Mouse (Mus musculus): Measurements from ENCODE around the gene Drc7.

The Drc7 gene

DNA sequence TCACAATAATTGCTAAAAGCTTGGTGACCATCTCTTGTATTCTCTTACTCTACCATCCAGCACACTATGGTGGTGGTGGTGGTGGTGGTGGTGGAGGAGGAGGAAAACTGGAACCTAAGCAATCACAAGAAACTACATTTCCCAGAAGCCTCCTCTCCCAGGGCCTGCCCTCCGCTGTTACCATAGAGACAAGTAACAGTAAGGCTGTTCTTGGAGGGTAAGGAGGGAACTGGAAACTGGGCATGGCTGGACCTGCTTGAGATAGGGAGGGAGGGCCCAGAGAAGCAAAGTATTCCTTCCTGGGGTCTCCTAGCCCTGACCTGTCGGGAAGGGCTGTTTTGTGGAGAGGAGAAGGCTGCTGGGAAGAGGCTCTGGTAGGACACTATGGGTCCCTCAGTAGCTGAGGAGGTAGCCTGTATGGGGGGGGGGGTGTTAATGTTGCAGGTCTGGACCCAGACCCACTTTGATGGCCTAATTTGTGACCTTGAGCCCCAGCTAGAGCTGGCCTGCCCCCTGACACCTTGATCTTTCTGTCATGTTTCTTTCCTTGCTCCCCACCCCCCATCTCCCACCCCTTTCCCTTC lies at the start of gene Drc7:
Drc7 (plus strand) TSS at position 177 of the 584 bp plus-strand sequence.
- no peak for DNase-seq (ENCODE audit: low read depth, low spot score)

DNA sequence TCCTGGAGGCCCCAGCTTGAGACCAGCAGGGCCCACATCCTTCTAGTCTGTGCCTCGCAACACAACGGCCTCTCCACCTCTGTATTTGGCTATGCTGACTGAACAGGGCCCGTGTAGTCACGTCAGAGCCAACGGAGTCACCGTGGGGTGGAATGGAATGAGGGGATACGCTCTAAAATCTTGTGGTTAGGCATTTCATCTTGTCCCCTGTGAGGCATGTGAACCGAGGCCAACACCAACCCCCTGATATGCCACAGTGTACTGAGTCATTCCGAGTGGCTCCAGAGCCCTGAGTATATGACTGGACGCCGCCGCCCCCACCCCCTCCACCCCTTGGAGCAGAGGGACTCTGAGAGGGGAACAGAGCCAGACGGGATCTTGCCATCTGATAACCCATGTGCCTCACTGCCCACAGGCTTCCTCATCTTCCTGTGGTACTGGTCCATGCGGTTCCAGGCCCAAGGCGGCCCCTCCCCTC lies 42.4 kb upstream of the Drc7 start:
- DNase-seq (ENCODE audit: low read depth, low spot score), result peak; percentile 93

DNA sequence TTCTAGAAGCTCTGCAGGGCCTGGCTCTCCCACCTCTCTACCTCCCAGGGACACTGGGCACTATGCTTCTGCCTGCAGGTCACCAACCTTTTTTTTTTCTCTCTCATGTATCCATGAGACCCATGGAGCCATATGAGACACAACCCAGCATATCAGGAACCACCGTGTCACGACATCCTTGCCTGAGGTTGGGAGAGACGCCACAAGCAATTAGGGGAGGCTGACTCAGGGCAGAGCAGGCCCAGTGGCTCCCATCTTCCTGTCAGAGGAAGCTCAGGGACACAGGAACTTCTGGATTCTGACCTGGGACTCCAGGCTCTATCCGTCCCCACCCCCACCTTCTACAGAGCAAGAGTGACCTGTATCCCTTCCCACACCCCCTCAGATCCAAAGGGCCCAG lies 39.0 kb upstream of the Drc7 start:
- peak; percentile 42 for DNase-seq (ENCODE audit: low read depth, low spot score)

GRCm38 (mm10) chr8:95016684-95017083 lies 38.2 kb upstream of the Drc7 start:
- no peak for DNase-seq (ENCODE audit: low read depth, low spot score)

- no peak for DNase-seq (ENCODE audit: low read depth, low spot score)
Observed at GRCm38 (mm10) chr8:95017451-95017850, 37.5 kb upstream of the Drc7 start, which contains the start of gene Adgrg3. Adgrg3 (plus strand) TSS chr8:95017692.

GRCm38 (mm10) chr8:95017969-95018635 lies 36.8 kb upstream of the Drc7 start:
- DNase-seq (ENCODE audit: low read depth, low spot score), result peak; percentile 54

DNA sequence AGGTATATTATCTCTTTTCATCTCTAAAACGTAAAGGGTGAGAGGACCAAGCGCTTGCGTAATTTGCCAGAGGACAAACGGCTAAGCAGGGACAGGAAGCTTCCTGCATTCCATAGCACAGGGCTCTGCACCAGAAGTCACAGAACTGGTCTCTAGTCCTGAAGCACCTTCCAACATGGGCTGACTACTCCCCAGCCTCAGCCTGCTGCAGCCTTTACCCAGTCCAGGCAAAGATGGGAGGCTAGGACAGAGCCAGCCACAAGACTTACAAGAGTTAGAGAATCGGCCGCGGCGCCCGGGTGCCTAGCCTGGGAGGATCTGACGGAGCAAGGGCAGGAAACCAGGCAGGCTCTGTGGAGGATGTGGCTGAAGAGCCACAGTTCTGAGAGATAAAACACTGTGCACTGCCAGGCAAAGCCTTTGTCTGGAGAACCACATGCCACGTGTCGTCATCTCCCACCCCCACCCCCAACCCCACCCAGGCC lies 34.6 kb upstream of the Drc7 start:
- no peak for DNase-seq (ENCODE audit: low read depth, low spot score)

GRCm38 (mm10) chr8:95020821-95021220 lies 34.1 kb upstream of the Drc7 start:
- no peak for DNase-seq (ENCODE audit: low read depth, low spot score)

DNA sequence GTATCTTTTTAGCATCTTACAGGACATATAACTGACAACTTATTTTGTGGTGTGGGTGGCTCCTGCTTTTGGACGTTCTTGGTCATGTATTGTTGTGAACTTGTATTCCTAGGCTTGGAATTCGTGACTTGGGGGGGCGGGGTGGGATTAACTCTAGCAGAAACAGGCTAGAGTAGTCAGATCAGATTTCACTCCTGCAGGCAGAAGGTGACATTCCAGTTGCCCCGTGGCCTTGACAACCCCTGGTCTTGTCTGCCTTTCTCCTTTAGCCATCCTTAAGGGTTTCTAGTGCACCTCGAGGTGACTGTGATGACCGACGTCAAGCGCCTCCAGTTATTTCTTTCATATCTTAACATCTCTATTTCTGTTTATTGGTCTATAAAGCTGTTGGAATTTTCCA lies 31.7 kb upstream of the Drc7 start:
- no peak for DNase-seq (ENCODE audit: low read depth, low spot score)

DNA sequence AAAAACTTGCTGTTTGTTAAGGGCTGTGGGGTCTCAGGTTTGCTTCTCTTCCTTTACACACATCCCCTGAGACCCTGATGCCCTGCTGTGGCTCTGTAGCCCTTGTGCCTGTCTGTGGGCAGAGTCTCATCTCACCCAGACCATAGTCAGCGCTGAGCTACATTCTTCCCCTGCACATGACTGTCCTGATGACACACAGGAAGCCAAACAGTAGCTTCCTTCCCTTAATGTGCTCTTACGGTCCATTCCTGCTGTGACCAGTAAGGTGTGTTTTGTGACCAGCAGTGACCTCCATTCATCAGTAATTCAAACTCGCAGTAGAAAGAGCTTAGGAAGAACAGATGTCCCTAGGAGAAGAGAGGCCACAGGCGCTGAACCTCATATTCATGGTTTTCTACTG lies 30.5 kb upstream of the Drc7 start:
- DNase-seq (ENCODE audit: low read depth, low spot score), result no peak

DNA sequence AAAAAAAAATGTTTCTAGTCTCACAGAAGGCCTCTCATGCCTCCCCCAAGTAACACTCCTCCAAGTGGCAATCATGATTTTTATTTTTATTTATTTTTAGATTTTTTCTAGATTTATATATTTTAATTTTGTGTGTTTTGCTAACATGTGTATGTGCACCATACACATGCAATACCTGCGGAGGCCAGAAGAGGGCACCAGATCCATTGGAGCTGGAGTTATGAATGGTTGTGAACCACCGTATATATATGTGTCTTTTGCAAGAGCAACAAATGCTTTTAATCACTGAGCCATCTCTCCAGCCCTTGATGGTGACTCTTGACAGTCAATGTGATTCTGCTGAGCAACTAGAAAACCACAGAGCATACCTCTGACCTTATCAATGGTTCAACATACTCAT lies 29.5 kb upstream of the Drc7 start:
- DNase-seq (ENCODE audit: low read depth, low spot score), result peak; percentile 45

GRCm38 (mm10) chr8:95028391-95028790 lies 26.5 kb upstream of the Drc7 start:
- peak; percentile 23 for DNase-seq (ENCODE audit: low read depth, low spot score)

DNA sequence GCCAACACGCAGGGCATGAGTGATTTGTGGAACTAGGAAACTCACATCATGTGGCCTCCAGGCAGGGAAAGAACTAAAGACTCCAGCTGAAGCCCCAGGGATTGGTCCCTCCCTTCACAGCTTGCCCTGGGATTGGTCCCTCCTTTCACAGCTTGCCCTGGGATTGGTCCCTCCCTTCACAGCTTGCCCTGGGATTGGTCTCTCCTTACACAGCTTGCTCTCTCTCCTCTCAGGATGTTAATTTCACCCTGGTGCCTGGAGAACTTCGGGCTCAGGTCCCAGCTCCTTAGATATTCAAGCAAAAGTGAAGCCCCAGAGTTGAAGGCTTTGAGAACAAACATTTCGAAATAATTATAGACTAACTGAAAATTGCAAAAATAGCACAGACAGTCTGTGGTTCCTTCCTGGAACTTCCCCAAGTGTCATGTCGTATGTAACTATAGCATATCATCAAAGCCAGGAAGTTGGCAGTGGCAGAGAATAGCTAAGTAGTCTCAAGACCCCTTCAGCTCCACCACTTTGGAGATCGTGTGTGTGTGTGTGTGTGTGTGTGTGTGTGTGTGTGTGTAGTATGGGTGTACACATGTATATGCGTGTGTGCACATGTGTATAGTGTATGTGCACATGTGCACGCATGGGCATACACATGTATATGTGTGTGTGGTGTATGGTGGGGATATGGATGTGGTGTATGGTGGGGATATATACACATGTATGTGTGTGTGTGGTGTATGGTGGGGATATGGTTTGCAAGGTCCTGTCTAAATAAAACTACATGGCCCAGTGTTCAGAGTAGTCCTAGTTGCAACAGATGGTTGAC lies 17.6 kb upstream of the Drc7 start:
- DNase-seq (ENCODE audit: low read depth, low spot score), result peak; percentile 60

DNA sequence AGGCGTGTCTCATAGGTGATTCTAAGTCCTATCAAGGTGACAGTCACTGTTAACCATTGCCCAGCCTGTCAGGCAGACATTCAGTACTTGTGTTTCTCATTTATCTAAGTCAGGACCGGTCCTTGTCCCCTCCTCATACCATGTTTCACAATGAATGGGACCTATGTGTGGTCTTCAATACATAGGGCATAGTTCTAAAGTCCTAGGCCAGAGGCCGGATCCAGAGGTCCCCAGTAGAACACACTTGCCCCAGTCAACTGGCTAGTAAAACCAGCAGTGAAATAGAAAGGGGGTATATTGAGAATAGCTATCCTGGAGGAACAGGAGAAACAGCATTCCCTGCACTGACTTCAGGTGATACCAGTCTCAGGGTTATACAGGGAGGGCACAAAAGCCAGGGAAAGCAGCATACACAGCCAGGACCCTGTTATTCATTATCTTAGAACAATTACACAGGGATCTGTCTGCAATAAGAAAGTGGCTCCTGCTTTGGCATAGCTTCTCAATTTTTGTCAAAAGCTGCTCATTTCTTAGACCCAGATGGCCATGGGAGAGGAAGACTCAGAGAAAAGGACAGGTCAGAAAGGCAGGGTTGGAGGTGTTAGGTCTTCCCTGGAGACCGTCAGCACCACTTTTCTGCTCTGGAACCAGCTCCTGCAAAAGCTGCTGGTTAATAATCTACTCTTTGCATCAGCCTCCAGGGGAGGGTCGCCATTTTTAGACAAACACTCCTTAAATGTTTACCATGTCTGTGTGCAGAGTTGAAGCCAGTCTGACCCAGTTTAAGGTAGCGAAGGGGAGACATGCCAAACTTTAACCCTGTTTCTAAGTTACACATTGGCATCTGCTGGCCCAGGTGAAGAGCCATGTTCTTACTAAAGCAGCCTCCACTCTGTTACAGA lies 12.8 kb upstream of the Drc7 start:
- DNase-seq (ENCODE audit: low read depth, low spot score), result no peak

- DNase-seq (ENCODE audit: low read depth, low spot score), result no peak
Observed at GRCm38 (mm10) chr8:95044811-95045210, 10.1 kb upstream of the Drc7 start.

- DNase-seq (ENCODE audit: low read depth, low spot score), result no peak
Observed at GRCm38 (mm10) chr8:95046982-95047381, 7.9 kb upstream of the Drc7 start.

GRCm38 (mm10) chr8:95047884-95048680 lies 6.8 kb upstream of the Drc7 start:
- DNase-seq (ENCODE audit: low read depth, low spot score), result peak; percentile 30

DNA sequence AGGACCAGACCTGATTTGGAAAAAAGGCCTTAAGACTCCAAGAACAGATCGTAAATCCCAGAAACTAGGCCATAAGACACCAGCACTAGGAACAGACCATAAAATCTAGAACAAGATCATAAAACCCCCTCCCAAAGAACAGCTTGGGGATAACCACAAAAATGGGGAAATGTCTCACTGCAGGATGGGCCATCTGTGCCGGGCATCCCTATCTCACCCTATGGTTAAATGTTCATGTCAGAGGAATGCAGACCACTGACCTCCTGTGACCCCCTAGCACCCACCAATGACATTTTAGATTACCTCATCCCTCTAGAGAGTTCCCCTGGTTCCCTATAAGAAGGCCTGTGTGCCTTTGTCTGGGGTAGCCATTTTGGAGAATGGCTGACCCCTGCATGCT lies 5.3 kb upstream of the Drc7 start:
- DNase-seq (ENCODE audit: low read depth, low spot score), result peak; percentile 32

GRCm38 (mm10) chr8:95054438-95054837 lies 465 bp upstream of the Drc7 start:
- DNase-seq (ENCODE audit: low read depth, low spot score), result no peak

DNA sequence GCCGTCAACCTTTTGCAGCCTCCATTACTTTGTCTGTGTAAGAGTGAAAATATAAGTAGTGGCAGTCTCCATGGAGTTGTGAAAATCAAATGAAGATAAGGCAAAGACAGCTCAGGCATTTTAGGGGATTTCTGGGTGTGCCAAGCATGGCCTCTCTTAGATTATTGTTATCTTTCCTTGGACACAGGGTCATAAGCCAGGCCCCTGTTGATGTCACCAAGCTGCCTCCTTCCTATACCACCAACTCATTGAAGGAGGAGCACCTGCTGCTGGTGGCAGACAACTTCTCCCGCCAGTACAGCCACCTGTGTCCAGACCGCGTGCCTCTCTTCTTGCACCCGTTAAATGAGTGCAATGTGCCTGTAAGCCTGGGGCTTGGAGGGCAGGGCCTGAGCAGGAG lies 1.5 kb downstream of the Drc7 start:
- no peak for DNase-seq (ENCODE audit: low read depth, low spot score)

GRCm38 (mm10) chr8:95058661-95059060 lies 3.8 kb downstream of the Drc7 start:
- no peak for DNase-seq (ENCODE audit: low read depth, low spot score)
